Mouse (Mus musculus): ENCODE data around the gene Prrg4. TPM values are rescaled to one million over a fixed set of nuclear protein-coding genes. Genes with fewer than 3 reads are reported as not detected.
"Not testable (repeated sequence)": the region's sequence is repeated elsewhere in the genome, so short reads cannot be mapped to it uniquely, and the experiment has no call there.

The Prrg4 gene
- polyA plus RNA-seq (2012; rRNA removed), result 0.47 and 0.96 TPM in 2 replicates

- peak; percentile 12 for DNase-seq (ENCODE audit: low read depth)
Measured at GRCm38 (mm10) chr2:104849276-104849990, at the start of gene Prrg4. TSS of gene Prrg4 (minus strand) at chr2:104849876.

GRCm38 (mm10) chr2:104887882-104888566 is 38.3 kb upstream of the Prrg4 start:
- DNase-seq (ENCODE audit: low read depth), result peak; percentile 22

- not testable (repeated sequence) for DNase-seq (ENCODE audit: low read depth)
Measured at GRCm38 (mm10) chr2:104887331-104887730, 37.7 kb upstream of the Prrg4 start.

GRCm38 (mm10) chr2:104886109-104886508 is 36.4 kb upstream of the Prrg4 start:
- no peak for DNase-seq (ENCODE audit: low read depth)

GRCm38 (mm10) chr2:104878794-104879193 is 29.1 kb upstream of the Prrg4 start:
- DNase-seq (ENCODE audit: low read depth), result no peak

- DNase-seq (ENCODE audit: low read depth), result no peak
Measured at GRCm38 (mm10) chr2:104869101-104869500, 19.4 kb upstream of the Prrg4 start.

GRCm38 (mm10) chr2:104867282-104867855 is 17.7 kb upstream of the Prrg4 start, which contains the start of gene Ccdc73:
TSS of gene Ccdc73 (plus strand) at chr2:104867805.
- no peak for DNase-seq (ENCODE audit: low read depth)

- DNase-seq (ENCODE audit: low read depth), result peak; percentile 37
Measured at GRCm38 (mm10) chr2:104864176-104864860, 14.6 kb upstream of the Prrg4 start.

- DNase-seq (ENCODE audit: low read depth), result no peak
Measured at GRCm38 (mm10) chr2:104860426-104860825, 10.8 kb upstream of the Prrg4 start.

GRCm38 (mm10) chr2:104859060-104859459 is 9.4 kb upstream of the Prrg4 start:
- DNase-seq (ENCODE audit: low read depth), result no peak

- DNase-seq (ENCODE audit: low read depth), result not testable (repeated sequence)
Measured at GRCm38 (mm10) chr2:104858083-104858482, 8.4 kb upstream of the Prrg4 start.

GRCm38 (mm10) chr2:104856218-104856617 is 6.5 kb upstream of the Prrg4 start:
- DNase-seq (ENCODE audit: low read depth), result no peak

- DNase-seq (ENCODE audit: low read depth), result no peak
Measured at GRCm38 (mm10) chr2:104855732-104856131, 6.1 kb upstream of the Prrg4 start.

- no peak for DNase-seq (ENCODE audit: low read depth)
Measured at GRCm38 (mm10) chr2:104854836-104855235, 5.2 kb upstream of the Prrg4 start.

- no peak for DNase-seq (ENCODE audit: low read depth)
Measured at GRCm38 (mm10) chr2:104852546-104852945, 2.9 kb upstream of the Prrg4 start.

- DNase-seq (ENCODE audit: low read depth), result no peak
Measured at GRCm38 (mm10) chr2:104851686-104852085, 2.0 kb upstream of the Prrg4 start.

- no peak for DNase-seq (ENCODE audit: low read depth)
Measured at GRCm38 (mm10) chr2:104849991-104850359, 299 bp upstream of the Prrg4 start.

GRCm38 (mm10) chr2:104848235-104849161 is 1.2 kb downstream of the Prrg4 start:
- DNase-seq (ENCODE audit: low read depth), result peak; percentile 31

- DNase-seq (ENCODE audit: low read depth), result peak; percentile 20
Measured at GRCm38 (mm10) chr2:104847645-104848044, 2.0 kb downstream of the Prrg4 start.

- DNase-seq (ENCODE audit: low read depth), result no peak
Measured at GRCm38 (mm10) chr2:104846638-104847414, 2.9 kb downstream of the Prrg4 start.

All from gonadal fat pad, adult 2 months (tissue).